Mouse (Mus musculus): ENCODE results near the gene Mrps2. TPM values are rescaled to one million over a fixed set of nuclear protein-coding genes. Genes with fewer than 3 reads are reported as not detected.

Gene Mrps2
- 16.4 and 20.2 TPM in 2 replicates for polyA plus RNA-seq (2012; ENCODE audit: insufficient read depth, low replicate concordance)

- Histone ChIP-seq H3K4me1 (peaks cover 44% of the 10 kb centered on the region), H3K36me3 (replicated peaks; ENCODE audit: low read length) (peaks cover 40% of the 10 kb centered on the region), H3K4me3 (replicated peaks) (peak within 1 kb of the TSS; percentile 94), H3K9me3 (0 out of 2 replicates have a peak, but pooled peaks cover 2% of the 10 kb centered on the region), H3K27me3 (replicated peaks) (peaks cover 23% of the 10 kb centered on the region)
- TF ChIP-seq GATA1 (IDR thresholded peaks at IDR 0.05; ENCODE audit: borderline replicate concordance, low read length) = no peak
- no peak for TF ChIP-seq FLI1 (IDR thresholded peaks at IDR 0.05; ENCODE audit: low read length)
Measured at GRCm38 (mm10) chr2:28467860-28468485, at the start of gene Mrps2. Gene Mrps2, plus strand, starts transcription at chr2:28468066.

- H3K36me3 ChIP-seq (replicated peaks; ENCODE audit: low read length) = no peaks in the 10 kb centered on the region
- no peak overlapping the region for H3K4me3 ChIP-seq (replicated peaks)
- H3K4me1 ChIP-seq = no peaks in the 10 kb centered on the region
- H3K9me3 ChIP-seq = no peaks in the 10 kb centered on the region
- TF ChIP-seq FLI1 (IDR thresholded peaks at IDR 0.05; ENCODE audit: low read length) (no peak), GATA1 (IDR thresholded peaks at IDR 0.05; ENCODE audit: borderline replicate concordance, low read length) (no peak)
- H3K27me3 ChIP-seq (replicated peaks) = peaks cover 28% of the 10 kb centered on the region
Measured at GRCm38 (mm10) chr2:28419898-28420297, 48.0 kb upstream of the Mrps2 start.

DNA sequence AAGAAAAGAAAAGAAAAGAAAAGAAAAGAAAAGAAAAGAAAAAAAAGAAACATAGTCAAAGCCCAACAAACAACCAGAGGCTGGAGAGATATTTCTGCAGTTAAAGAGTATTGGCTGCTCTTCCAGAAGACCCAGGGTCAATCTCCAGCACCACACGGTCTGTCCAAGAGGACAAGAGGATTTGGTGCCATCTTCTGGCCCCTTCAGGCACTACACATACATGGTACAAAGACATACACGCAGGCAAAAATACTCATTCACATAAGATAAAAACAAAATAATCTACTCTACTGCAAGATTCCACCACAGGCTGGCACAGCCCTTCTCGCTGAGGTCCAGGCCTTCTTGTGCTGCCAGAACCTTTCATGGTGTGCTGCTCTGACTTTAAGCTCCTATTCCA, 44.7 kb upstream of the Mrps2 start:
- TF ChIP-seq GATA1 (IDR thresholded peaks at IDR 0.05; ENCODE audit: borderline replicate concordance, low read length) = no peak
- TF ChIP-seq FLI1 (IDR thresholded peaks at IDR 0.05; ENCODE audit: low read length) = no peak
- Histone ChIP-seq H3K36me3 (replicated peaks; ENCODE audit: low read length) (no peaks in the 10 kb centered on the region), H3K9me3 (no peaks in the 10 kb centered on the region), H3K4me3 (replicated peaks) (no peak overlapping the region), H3K27me3 (replicated peaks) (peaks cover 28% of the 10 kb centered on the region), H3K4me1 (no peaks in the 10 kb centered on the region)

DNA sequence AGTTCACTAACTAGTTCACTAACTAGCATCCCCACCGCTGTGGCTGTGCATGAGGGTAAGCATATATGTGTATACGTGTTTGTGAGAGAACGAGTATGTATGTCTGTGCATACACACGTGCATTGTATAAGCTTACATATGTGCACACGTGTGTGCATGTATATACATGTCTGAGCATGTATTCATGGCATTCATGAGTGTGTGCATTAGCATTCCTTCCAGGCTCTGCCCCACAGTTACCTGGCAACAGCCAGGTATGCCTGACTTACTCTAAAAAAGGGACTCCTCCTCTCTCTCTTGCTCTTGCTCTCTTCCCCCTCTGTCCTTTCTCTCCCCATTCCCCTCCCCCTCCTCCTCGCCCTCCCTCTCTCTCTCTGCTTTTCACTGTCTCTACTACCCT, 40.6 kb upstream of the Mrps2 start:
- peaks cover 17% of the 10 kb centered on the region for H3K9me3 ChIP-seq
- H3K27me3 ChIP-seq (replicated peaks) = peaks cover 17% of the 10 kb centered on the region
- no peak overlapping the region for H3K4me3 ChIP-seq (replicated peaks)
- no peak for TF ChIP-seq FLI1 (IDR thresholded peaks at IDR 0.05; ENCODE audit: low read length)
- TF ChIP-seq GATA1 (IDR thresholded peaks at IDR 0.05; ENCODE audit: borderline replicate concordance, low read length) = no peak
- no peaks in the 10 kb centered on the region for H3K36me3 ChIP-seq (replicated peaks; ENCODE audit: low read length)
- H3K4me1 ChIP-seq = no peaks in the 10 kb centered on the region

GRCm38 (mm10) chr2:28430846-28431245, 37.0 kb upstream of the Mrps2 start:
- TF ChIP-seq GATA1 (IDR thresholded peaks at IDR 0.05; ENCODE audit: borderline replicate concordance, low read length) (no peak), FLI1 (IDR thresholded peaks at IDR 0.05; ENCODE audit: low read length) (no peak)
- Histone ChIP-seq H3K4me1 (no peaks in the 10 kb centered on the region), H3K36me3 (replicated peaks; ENCODE audit: low read length) (no peaks in the 10 kb centered on the region), H3K9me3 (peaks cover 21% of the 10 kb centered on the region), H3K27me3 (replicated peaks) (peaks cover 15% of the 10 kb centered on the region), H3K4me3 (replicated peaks) (no peak overlapping the region)

- no peaks in the 10 kb centered on the region for H3K4me1 ChIP-seq
- peaks cover 33% of the 10 kb centered on the region for H3K9me3 ChIP-seq
- H3K36me3 ChIP-seq (replicated peaks; ENCODE audit: low read length) = no peaks in the 10 kb centered on the region
- TF ChIP-seq FLI1 (IDR thresholded peaks at IDR 0.05; ENCODE audit: low read length) = no peak
- TF ChIP-seq GATA1 (IDR thresholded peaks at IDR 0.05; ENCODE audit: borderline replicate concordance, low read length) = no peak
- H3K27me3 ChIP-seq (replicated peaks) = peaks cover 11% of the 10 kb centered on the region
- H3K4me3 ChIP-seq (replicated peaks) = no peak overlapping the region
Measured at GRCm38 (mm10) chr2:28432811-28433210, 35.1 kb upstream of the Mrps2 start.

DNA sequence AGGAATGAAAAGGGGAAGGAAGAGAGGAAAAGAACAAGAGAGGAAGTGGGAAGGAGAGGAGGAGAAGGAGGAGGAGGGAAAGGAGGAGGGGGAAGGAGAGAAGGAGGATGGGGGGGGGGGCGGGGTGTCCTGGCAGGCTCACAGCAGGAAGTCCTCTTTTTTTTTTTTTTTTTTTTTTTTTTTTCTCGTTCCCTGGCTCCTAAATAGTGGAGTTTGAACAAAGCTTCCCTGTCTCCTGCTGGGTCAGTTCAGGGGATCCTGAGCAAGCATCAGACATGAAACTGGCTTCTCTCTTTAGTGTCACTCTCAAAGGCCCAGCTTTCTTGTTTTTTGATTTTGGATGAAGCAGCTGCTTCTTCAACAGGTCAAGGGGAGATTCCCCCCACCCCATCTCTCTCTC, 34.4 kb upstream of the Mrps2 start:
- Histone ChIP-seq H3K36me3 (replicated peaks; ENCODE audit: low read length) (no peaks in the 10 kb centered on the region), H3K4me3 (replicated peaks) (no peak overlapping the region), H3K4me1 (no peaks in the 10 kb centered on the region), H3K9me3 (peaks cover 33% of the 10 kb centered on the region), H3K27me3 (replicated peaks) (peaks cover 11% of the 10 kb centered on the region)
- TF ChIP-seq GATA1 (IDR thresholded peaks at IDR 0.05; ENCODE audit: borderline replicate concordance, low read length) (no peak), FLI1 (IDR thresholded peaks at IDR 0.05; ENCODE audit: low read length) (no peak)

DNA sequence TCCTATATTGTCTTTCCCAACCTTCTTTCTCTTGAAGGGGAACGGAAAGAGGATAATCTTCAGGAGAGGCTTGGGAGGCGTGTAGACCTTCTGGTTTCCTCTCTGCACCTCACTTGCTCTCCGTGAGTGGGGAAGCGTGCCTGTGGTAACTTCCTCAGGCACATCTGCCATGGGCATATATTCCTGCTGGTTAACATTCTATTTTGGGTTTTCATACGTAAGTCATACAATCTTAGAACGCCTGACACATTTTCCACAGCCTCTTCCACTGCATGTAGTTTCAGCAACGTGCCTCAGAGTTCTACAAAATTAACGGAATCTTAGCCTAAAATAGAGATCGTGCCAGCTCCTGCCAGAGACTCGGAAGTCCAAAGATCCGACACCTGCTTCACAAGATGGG, 32.5 kb upstream of the Mrps2 start:
- Histone ChIP-seq H3K27me3 (replicated peaks) (peaks cover 8% of the 10 kb centered on the region), H3K4me1 (no peaks in the 10 kb centered on the region), H3K9me3 (peaks cover 21% of the 10 kb centered on the region), H3K4me3 (replicated peaks) (no peak overlapping the region), H3K36me3 (replicated peaks; ENCODE audit: low read length) (no peaks in the 10 kb centered on the region)
- TF ChIP-seq FLI1 (IDR thresholded peaks at IDR 0.05; ENCODE audit: low read length) (no peak), GATA1 (IDR thresholded peaks at IDR 0.05; ENCODE audit: borderline replicate concordance, low read length) (no peak)

DNA sequence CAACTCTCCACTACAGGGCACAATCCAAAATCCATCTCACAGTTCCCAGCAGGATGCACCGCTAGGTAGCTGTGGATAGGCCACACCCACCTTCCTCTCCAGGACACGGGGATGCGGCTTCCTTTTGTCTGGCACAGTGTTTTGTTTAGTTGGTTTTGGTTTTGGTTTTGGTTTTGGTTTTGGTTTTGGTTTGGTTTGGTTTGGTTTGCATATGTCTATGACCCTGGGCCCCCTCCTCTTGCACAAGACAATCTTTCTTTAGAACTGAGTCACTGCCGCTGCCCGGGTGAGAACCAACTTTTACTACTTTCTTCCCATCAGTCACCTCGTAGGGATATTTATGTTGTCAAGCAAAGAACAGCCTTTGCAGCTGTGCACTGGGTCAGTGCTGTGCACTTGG, 27.0 kb upstream of the Mrps2 start:
- Histone ChIP-seq H3K27me3 (replicated peaks) (peaks cover 35% of the 10 kb centered on the region), H3K4me3 (replicated peaks) (peak overlapping the region; percentile 59), H3K4me1 (peaks cover 7% of the 10 kb centered on the region; the same call in 1 of the 2 replicates), H3K36me3 (replicated peaks; ENCODE audit: low read length) (no peaks in the 10 kb centered on the region), H3K9me3 (peaks cover 27% of the 10 kb centered on the region)
- no peak for TF ChIP-seq FLI1 (IDR thresholded peaks at IDR 0.05; ENCODE audit: low read length)
- TF ChIP-seq GATA1 (IDR thresholded peaks at IDR 0.05; ENCODE audit: borderline replicate concordance, low read length) = no peak

DNA sequence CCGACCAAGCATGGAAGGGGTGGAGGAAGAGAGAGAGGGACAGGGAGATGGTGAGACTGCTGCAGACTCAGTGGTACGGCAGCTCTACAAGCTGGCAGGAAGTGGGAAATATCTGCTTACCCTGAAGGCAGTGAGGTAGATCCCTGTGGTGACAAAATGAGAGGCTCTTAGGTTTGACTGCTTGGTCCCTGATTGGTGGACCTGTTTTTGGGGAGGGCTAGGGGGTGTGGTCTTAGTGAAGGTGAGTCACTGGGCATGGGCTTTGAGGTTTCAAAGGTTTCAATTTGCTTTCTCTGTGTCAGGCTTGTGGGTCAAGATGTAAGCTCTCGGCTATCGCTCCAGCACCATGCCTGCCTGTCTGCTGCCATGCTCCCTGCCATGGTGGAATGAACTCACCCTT, 22.8 kb upstream of the Mrps2 start:
- H3K4me3 ChIP-seq (replicated peaks) = no peak overlapping the region
- H3K27me3 ChIP-seq (replicated peaks) = peaks cover 68% of the 10 kb centered on the region
- H3K4me1 ChIP-seq = peaks cover 20% of the 10 kb centered on the region
- TF ChIP-seq FLI1 (IDR thresholded peaks at IDR 0.05; ENCODE audit: low read length) (no peak), GATA1 (IDR thresholded peaks at IDR 0.05; ENCODE audit: borderline replicate concordance, low read length) (no peak)
- no peaks in the 10 kb centered on the region for H3K36me3 ChIP-seq (replicated peaks; ENCODE audit: low read length)
- peaks cover 15% of the 10 kb centered on the region for H3K9me3 ChIP-seq
